Mouse (Mus musculus) limb, embryonic 13.5 days (tissue): ENCODE data around the gene Gpc2. TPM values are rescaled to one million over a fixed set of nuclear protein-coding genes. Genes with fewer than 3 reads are reported as not detected.

Experiments
- ATAC-seq: fragments of 200-750 bp; cut with Nextera tagmentation; 2 replicates; pipeline ENCODE4 v1.8.0; 2017; ENCODE audit warnings: low read depth, moderate number of reproducible peaks, moderate TSS enrichment; ENCODE audit not compliant: low FRiP score
- H3K27ac ChIP-seq: fragments of 300-500 bp; sonication (generic); 2 replicates; pipeline ENCODE4 v1.5.1; 2015; ENCODE audit warnings: inconsistent platforms, mild to moderate bottlenecking, moderate library complexity
- H3K27me3 ChIP-seq: fragments of 300-500 bp; sonication (generic); 2 replicates; pipeline ENCODE4 v1.6.1; 2015; ENCODE audit warnings: mild to moderate bottlenecking, inconsistent platforms
- H3K36me3 ChIP-seq: fragments of 300-500 bp; sonication (generic); 2 replicates; pipeline ENCODE4 v1.6.1; 2015; ENCODE audit warnings: inconsistent platforms, mild to moderate bottlenecking, moderate library complexity
- H3K4me1 ChIP-seq: fragments of 300-500 bp; sonication (generic); 2 replicates; pipeline ENCODE4 v1.6.1; 2015; ENCODE audit warnings: inconsistent platforms
- H3K4me2 ChIP-seq: fragments of 300-500 bp; sonication (generic); replicated peaks from 2 replicates; pipeline ENCODE4 v1.6.1; 2015; ENCODE audit warnings: inconsistent platforms, mild to moderate bottlenecking, moderate library complexity
- H3K4me3 ChIP-seq: fragments of 300-500 bp; sonication (generic); 2 replicates; pipeline ENCODE4 v1.5.1; 2015; ENCODE audit warnings: moderate library complexity, mild to moderate bottlenecking, inconsistent platforms
- H3K9ac ChIP-seq: fragments of 300-500 bp; sonication (generic); 2 replicates; pipeline ENCODE4 v1.6.1; 2015; ENCODE audit warnings: mild to moderate bottlenecking, inconsistent platforms
- H3K9me3 ChIP-seq: fragments of 300-500 bp; sonication (generic); 2 replicates; pipeline ENCODE4 v1.6.1; 2016; ENCODE audit warnings: inconsistent platforms
- WGBS: fragments of 180-500 bp; shearing (Covaris S2); methylation state at CpG from one replicate; pipeline ENCODE4 v1.1.7; 2015; 5-methylcytosine and 5-hydroxymethylcytosine counted together
- polyA plus RNA-seq: library from polyadenylated mRNA; unstranded; fragments of >200 nt; fragmentation: Nextera tagmentation; extraction: Ambion mirVana; gene quantifications from 2 replicates; pipeline ENCODE4 v1.2.1, GENCODE M21; 2015

Gene Gpc2
- polyA plus RNA-seq, 1 experiment from 2014 or later = 52.9 TPM

- Histone ChIP-seq H3K4me3 (no peak overlapping the region), H3K36me3 (no peaks in the 10 kb centered on the region), H3K9ac (no peak overlapping the region), H3K9me3 (no peaks in the 10 kb centered on the region), H3K4me2 (no peak overlapping the region), H3K4me1 (no peaks in the 10 kb centered on the region), H3K27me3 (no peaks in the 10 kb centered on the region), H3K27ac (no peak overlapping the region)
- no peak for ATAC-seq
These were observed 45.6 kb downstream of the Gpc2 start for GRCm38 (mm10) chr5:138234224-138234623.

DNA sequence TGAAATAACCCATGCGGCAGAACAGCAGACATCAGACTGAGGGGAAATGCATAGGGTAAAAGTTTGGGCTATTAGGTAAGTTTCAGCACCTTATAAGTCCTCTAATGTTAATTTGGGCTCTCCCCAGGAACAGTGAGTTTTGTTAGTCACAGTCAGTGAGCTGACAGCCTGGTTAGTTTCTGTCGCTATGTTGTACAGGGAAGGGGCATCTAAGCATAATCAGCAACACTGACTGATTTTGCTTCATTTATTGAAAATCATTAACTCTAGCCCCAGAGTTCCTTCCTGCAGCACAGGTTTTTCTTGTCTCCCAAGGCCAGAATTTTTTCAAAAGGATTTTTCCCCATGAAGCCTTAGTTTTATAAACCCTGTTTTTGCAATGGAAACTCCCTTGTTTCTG lies 46.0 kb downstream of the Gpc2 start:
- Histone ChIP-seq H3K4me3 (no peak overlapping the region), H3K9ac (no peak overlapping the region), H3K36me3 (no peaks in the 10 kb centered on the region), H3K27me3 (no peaks in the 10 kb centered on the region), H3K4me1 (no peaks in the 10 kb centered on the region), H3K9me3 (no peaks in the 10 kb centered on the region), H3K4me2 (no peak overlapping the region), H3K27ac (no peak overlapping the region)
- ATAC-seq = no peak
- WGBS = 86% methylated on average over 2 of the region's 2 CpGs

GRCm38 (mm10) chr5:138229511-138229910 lies 50.3 kb downstream of the Gpc2 start:
- Histone ChIP-seq H3K27me3 (no peaks in the 10 kb centered on the region), H3K4me3 (no peak overlapping the region), H3K27ac (no peak overlapping the region), H3K4me2 (no peak overlapping the region), H3K4me1 (no peaks in the 10 kb centered on the region), H3K9me3 (no peaks in the 10 kb centered on the region), H3K9ac (no peak overlapping the region), H3K36me3 (no peaks in the 10 kb centered on the region)
- no peak for ATAC-seq
- 94% methylated on average over 3 of the region's 3 CpGs for WGBS

GRCm38 (mm10) chr5:138228026-138228425 lies 51.8 kb downstream of the Gpc2 start:
- 52% methylated on average over 3 of the region's 3 CpGs for WGBS
- Histone ChIP-seq H3K36me3 (no peaks in the 10 kb centered on the region), H3K4me1 (no peaks in the 10 kb centered on the region), H3K9ac (no peak overlapping the region), H3K27ac (no peak overlapping the region), H3K4me2 (no peak overlapping the region), H3K4me3 (no peak overlapping the region), H3K27me3 (no peaks in the 10 kb centered on the region), H3K9me3 (no peaks in the 10 kb centered on the region)
- ATAC-seq = no peak

- 74% methylated on average over 2 of the region's 2 CpGs for WGBS
- Histone ChIP-seq H3K9ac (no peak overlapping the region), H3K4me3 (no peak overlapping the region), H3K36me3 (no peaks in the 10 kb centered on the region), H3K4me1 (no peaks in the 10 kb centered on the region), H3K27ac (no peak overlapping the region), H3K27me3 (no peaks in the 10 kb centered on the region), H3K4me2 (no peak overlapping the region), H3K9me3 (no peaks in the 10 kb centered on the region)
- ATAC-seq = no peak
These were observed 52.4 kb downstream of the Gpc2 start for GRCm38 (mm10) chr5:138227367-138227766.

DNA sequence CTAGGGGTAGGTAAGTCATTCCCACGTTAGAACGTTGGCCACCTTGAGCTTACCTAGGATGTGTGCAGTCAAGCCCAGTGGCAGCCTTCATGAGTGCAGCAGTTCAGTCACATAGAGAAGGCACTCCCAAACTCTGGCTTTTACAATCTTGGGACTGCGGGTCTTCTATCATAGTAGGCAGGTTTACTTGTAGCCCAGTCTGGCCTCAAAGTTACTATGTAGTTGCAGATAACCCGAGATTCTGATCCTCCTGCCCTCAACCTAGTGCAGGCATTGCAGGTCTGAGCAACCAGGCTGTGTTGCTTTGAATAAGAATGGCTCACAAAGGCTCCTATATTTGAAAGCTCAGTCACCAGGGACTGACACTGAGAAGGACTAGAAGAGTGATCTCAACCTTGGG lies 53.3 kb downstream of the Gpc2 start:
- Histone ChIP-seq H3K4me3 (no peak overlapping the region), H3K36me3 (no peaks in the 10 kb centered on the region), H3K27me3 (no peaks in the 10 kb centered on the region), H3K27ac (no peak overlapping the region), H3K4me1 (no peaks in the 10 kb centered on the region), H3K4me2 (no peak overlapping the region), H3K9me3 (no peaks in the 10 kb centered on the region), H3K9ac (no peak overlapping the region)
- WGBS = 71% methylated on average over 4 of the region's 4 CpGs
- no peak for ATAC-seq

DNA sequence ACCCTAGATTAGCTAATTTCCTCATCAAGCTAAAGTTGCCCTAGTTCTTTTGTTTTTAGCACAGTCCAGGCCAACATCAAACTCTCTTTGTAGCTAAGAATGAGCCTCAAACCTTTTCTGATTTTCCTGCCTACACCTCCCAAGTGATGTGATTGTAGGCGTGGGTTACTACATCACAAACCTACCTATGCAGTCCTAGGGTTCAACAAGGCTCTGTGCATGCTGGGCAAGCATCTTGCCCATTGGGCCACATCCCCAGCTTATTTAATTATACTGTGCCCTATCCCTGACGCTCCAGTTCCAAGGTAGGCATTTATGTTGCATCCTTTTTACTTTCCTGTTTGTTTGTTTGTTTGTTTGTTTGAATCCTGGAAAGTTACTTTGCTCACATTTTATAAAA lies 54.1 kb downstream of the Gpc2 start, which contains the start of gene Nxpe5:
Gene Nxpe5 (plus strand): TSS at position 199 of the 400 bp plus-strand sequence.
- H3K4me3 ChIP-seq = no peak within 1 kb of the TSS
- 36% methylated on average over 2 of the region's 2 CpGs for WGBS
- no peak within 1 kb of the TSS for H3K9ac ChIP-seq
- no peak within 1 kb of the TSS for H3K27ac ChIP-seq
- H3K9me3 ChIP-seq = no peaks in the 10 kb centered on the region
- no peaks in the 10 kb centered on the region for H3K4me1 ChIP-seq
- no peak within 1 kb of the TSS for H3K4me2 ChIP-seq
- no peaks in the 10 kb centered on the region for H3K27me3 ChIP-seq
- no peaks in the 10 kb centered on the region for H3K36me3 ChIP-seq
- no peak for ATAC-seq

Other genes with a start within 250 kb of the Gpc2 start
- gene Smok3c, start 226.8 kb downstream of the Gpc2 start, polyA plus RNA-seq = not detected in 2 replicates
- gene Zkscan1, start 194.9 kb downstream of the Gpc2 start, polyA plus RNA-seq = 20.1 and 22.4 TPM in 2 replicates
- gene Zscan21, start 163.1 kb downstream of the Gpc2 start, polyA plus RNA-seq = 76.5 and 77.3 TPM in 2 replicates
- 20.3 and 23.8 TPM in 2 replicates for gene Zfp113, start 124.3 kb downstream of the Gpc2 start, polyA plus RNA-seq
- gene Cops6, start 118.9 kb downstream of the Gpc2 start, polyA plus RNA-seq = 362 and 367 TPM in 2 replicates
- gene Ap4m1, start 108.0 kb downstream of the Gpc2 start, polyA plus RNA-seq = 32.2 and 35.8 TPM in 2 replicates
- gene Mcm7, start 107.6 kb downstream of the Gpc2 start, polyA plus RNA-seq = 208 and 210 TPM in 2 replicates
- gene Taf6, start 92.6 kb downstream of the Gpc2 start, polyA plus RNA-seq = 99.2 and 106 TPM in 2 replicates
- gene Cnpy4, start 92.5 kb downstream of the Gpc2 start, polyA plus RNA-seq = 73.0 and 73.8 TPM in 2 replicates
- 10.5 and 11.3 TPM in 2 replicates for gene Mblac1, start 85.7 kb downstream of the Gpc2 start, polyA plus RNA-seq
- not detected in 2 replicates for gene Nxpe5, start 54.1 kb downstream of the Gpc2 start, polyA plus RNA-seq
- 63.5 and 64.7 TPM in 2 replicates for gene Lamtor4, start 24.5 kb downstream of the Gpc2 start, polyA plus RNA-seq
- gene BC037034, start 16.0 kb downstream of the Gpc2 start, polyA plus RNA-seq = 4.4 and 5.2 TPM in 2 replicates
- 3.3 and 4.5 TPM in 2 replicates for gene Gal3st4, start 7.2 kb downstream of the Gpc2 start, polyA plus RNA-seq
- gene Gm43720, start within 50 bp of the Gpc2 start, polyA plus RNA-seq = 0.13 and 0.29 TPM in 2 replicates
- 8.2 and 9.4 TPM in 2 replicates for gene Stag3, start 235 bp upstream of the Gpc2 start, polyA plus RNA-seq
- 0.18 TPM in 1 of 2 replicates, not detected in the other for gene Pvrig, start 62.0 kb upstream of the Gpc2 start, polyA plus RNA-seq
- 56.2 and 56.6 TPM in 2 replicates for gene Zfp157, start 161.5 kb upstream of the Gpc2 start, polyA plus RNA-seq